Mouse (Mus musculus): ENCODE results near the gene Fam168a. TPM values are rescaled to one million over a fixed set of nuclear protein-coding genes. Genes with fewer than 3 reads are reported as not detected.

Gene Fam168a
- polyA plus RNA-seq, 1 experiment: 27.0 TPM

DNA sequence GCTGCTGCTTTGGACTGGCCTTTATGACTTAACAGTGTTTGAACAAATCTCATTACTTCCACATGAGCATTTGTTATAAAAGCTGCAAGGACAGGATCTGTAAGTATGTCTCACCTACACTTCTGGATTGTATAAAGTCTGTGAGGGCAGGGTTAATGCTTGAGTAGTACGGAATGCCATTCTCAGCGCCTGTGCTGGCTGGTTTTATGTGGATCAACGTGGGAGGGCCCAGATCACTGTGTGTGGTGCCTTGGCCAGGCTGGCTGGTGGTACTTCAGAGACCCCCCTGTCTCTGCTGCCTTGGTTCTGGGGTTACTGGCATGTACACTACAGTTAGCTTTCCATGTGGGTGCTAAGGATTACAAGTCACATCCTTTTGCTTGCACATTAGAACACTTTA is 61.1 kb downstream of the Fam168a start:
- Histone ChIP-seq H3K27ac (ENCODE audit: control insufficient read depth, insufficient read depth, low read depth, low read length) (no peak overlapping the region), H3K4me1 (ENCODE audit: control insufficient read depth, insufficient read depth, low read length) (no peaks in the 10 kb centered on the region)
- TF ChIP-seq CTCF (IDR thresholded peaks at IDR 0.05; ENCODE audit: control insufficient read depth, insufficient read depth, insufficient replicate concordance, low read depth, low read length) (no peak), POLR2A (IDR thresholded peaks at IDR 0.05; ENCODE audit: control insufficient read depth, low read depth, low read length) (no peak)

DNA sequence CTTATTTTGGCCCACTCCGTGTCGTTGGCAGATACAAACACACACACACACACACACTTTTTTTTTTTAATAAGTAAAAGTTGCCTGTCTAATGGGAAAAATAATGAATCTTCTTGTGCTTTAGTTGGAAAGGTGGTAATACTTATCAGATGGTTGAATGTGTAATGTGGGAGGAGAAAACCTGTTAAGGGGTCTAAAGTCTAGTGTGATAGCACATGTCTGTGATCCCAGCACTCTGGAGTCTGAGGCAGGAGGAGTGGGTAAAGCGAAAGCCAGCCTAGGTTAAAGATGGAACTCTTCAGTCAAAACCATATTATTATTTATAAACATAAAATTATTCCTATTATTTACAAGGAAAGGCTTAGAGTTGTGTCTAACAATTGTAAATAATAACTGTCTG is 61.6 kb downstream of the Fam168a start:
- no peak for TF ChIP-seq POLR2A (IDR thresholded peaks at IDR 0.05; ENCODE audit: control insufficient read depth, low read depth, low read length)
- no peak for TF ChIP-seq CTCF (IDR thresholded peaks at IDR 0.05; ENCODE audit: control insufficient read depth, insufficient read depth, insufficient replicate concordance, low read depth, low read length)
- Histone ChIP-seq H3K36me3 (ENCODE audit: control insufficient read depth, insufficient read depth, low read length) (no peaks in the 10 kb centered on the region), H3K4me1 (ENCODE audit: control insufficient read depth, insufficient read depth, low read length) (no peaks in the 10 kb centered on the region), H3K27ac (ENCODE audit: control insufficient read depth, insufficient read depth, low read depth, low read length) (no peak overlapping the region), H3K4me3 (ENCODE audit: control insufficient read depth, low read depth, low read length) (no peak overlapping the region), H3K27me3 (ENCODE audit: control insufficient read depth, insufficient read depth, low read length) (no peaks in the 10 kb centered on the region)

More for the DNA sequence above, 61.1 kb downstream of the Fam168a start:
- peak overlapping the region; percentile 58 for H3K4me3 ChIP-seq (ENCODE audit: control insufficient read depth, low read depth, low read length)
- no peaks in the 10 kb centered on the region for H3K27me3 ChIP-seq (ENCODE audit: control insufficient read depth, insufficient read depth, low read length)
- no peaks in the 10 kb centered on the region for H3K36me3 ChIP-seq (ENCODE audit: control insufficient read depth, insufficient read depth, low read length)

DNA sequence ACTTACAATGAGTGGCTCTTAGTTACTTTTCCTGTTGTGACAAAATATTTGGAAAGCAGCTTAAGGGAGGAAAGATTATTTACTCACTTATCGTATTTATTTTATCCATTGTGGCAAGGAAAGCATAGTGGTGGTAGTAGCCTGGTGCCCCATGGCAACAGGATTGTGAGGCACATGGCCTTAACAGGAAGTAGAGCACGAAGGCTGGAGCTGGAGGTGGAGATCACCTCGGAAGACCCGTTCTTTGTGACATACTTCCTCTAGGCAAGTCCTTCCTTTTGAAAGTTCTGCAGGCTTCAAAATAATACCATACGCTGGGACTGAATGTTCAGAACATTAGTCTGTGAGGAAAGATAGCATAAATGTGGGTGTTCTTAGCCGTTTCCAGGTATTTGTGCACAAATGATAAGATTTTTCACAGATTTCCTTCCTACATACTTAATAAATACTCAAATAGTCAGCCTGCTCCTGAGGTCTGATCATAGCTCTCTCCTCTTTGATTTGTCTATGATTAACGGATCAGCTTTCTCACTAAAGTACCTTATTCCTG is 63.2 kb downstream of the Fam168a start:
- Histone ChIP-seq H3K36me3 (ENCODE audit: control insufficient read depth, insufficient read depth, low read length) (no peaks in the 10 kb centered on the region), H3K4me3 (ENCODE audit: control insufficient read depth, low read depth, low read length) (peak overlapping the region; percentile 63), H3K27ac (ENCODE audit: control insufficient read depth, insufficient read depth, low read depth, low read length) (no peak overlapping the region), H3K27me3 (ENCODE audit: control insufficient read depth, insufficient read depth, low read length) (no peaks in the 10 kb centered on the region), H3K4me1 (ENCODE audit: control insufficient read depth, insufficient read depth, low read length) (no peaks in the 10 kb centered on the region)
- TF ChIP-seq CTCF (IDR thresholded peaks at IDR 0.05; ENCODE audit: control insufficient read depth, insufficient read depth, insufficient replicate concordance, low read depth, low read length): no peak
- TF ChIP-seq POLR2A (IDR thresholded peaks at IDR 0.05; ENCODE audit: control insufficient read depth, low read depth, low read length): no peak

DNA sequence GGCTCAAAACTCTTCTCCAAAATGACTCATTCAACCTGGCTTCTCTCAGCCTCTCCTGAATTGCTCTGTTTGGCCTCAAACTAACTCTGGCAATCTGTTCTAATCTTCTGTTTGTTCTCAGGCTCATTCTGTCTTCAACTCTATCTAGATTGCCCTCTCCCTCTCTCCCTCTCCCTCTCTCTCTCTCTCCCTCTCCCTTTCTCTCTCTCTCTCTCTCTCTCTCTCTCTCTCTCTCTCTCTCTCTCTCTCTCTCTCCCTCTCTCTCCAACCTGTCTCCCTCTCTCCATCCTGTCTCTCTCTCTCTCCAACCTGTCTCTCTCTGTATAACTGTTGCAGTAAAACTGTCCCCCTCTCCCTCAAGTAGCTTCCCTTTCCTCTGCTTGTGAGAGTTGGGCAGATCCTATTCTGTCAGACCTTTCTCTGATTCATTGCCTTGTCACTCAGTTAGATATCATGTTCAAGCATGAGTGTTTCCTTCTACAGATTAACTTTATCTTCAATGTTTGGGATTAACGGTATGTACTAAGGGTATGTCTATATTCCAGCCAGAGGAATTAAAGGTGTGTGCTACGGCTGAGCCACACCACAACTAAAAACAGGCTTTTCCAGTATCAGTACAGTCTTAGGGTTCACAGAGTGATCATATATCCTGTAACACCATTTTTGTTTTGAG is 64.4 kb downstream of the Fam168a start:
- Histone ChIP-seq H3K4me1 (ENCODE audit: control insufficient read depth, insufficient read depth, low read length) (no peaks in the 10 kb centered on the region), H3K36me3 (ENCODE audit: control insufficient read depth, insufficient read depth, low read length) (no peaks in the 10 kb centered on the region), H3K4me3 (ENCODE audit: control insufficient read depth, low read depth, low read length) (no peak overlapping the region; the same call in 1 of the 2 replicates), H3K27ac (ENCODE audit: control insufficient read depth, insufficient read depth, low read depth, low read length) (no peak overlapping the region), H3K27me3 (ENCODE audit: control insufficient read depth, insufficient read depth, low read length) (no peaks in the 10 kb centered on the region)
- TF ChIP-seq CTCF (IDR thresholded peaks at IDR 0.05; ENCODE audit: control insufficient read depth, insufficient read depth, insufficient replicate concordance, low read depth, low read length): no peak
- TF ChIP-seq POLR2A (IDR thresholded peaks at IDR 0.05; ENCODE audit: control insufficient read depth, low read depth, low read length): no peak

DNA sequence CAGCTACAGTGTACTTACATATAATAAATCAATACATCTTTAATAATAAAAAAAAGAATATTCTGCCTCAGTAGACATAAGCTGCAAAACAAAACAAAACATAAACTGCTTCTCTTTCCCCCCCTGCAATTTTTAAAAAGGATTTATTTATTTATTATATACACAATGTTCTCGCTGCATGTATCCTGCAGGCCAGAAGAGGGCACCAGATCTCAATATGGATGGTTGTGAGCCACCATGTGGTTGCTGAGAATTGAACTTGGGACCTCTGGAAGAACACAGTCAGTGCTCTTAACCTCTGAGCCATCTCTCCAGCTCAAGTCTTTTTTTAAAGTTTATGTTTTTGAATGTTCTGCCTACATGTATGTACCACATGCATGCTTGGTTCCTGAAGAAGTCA is 67.8 kb downstream of the Fam168a start:
- Histone ChIP-seq H3K4me3 (ENCODE audit: control insufficient read depth, low read depth, low read length) (no peak overlapping the region), H3K4me1 (ENCODE audit: control insufficient read depth, insufficient read depth, low read length) (no peaks in the 10 kb centered on the region), H3K27me3 (ENCODE audit: control insufficient read depth, insufficient read depth, low read length) (no peaks in the 10 kb centered on the region), H3K27ac (ENCODE audit: control insufficient read depth, insufficient read depth, low read depth, low read length) (no peak overlapping the region), H3K36me3 (ENCODE audit: control insufficient read depth, insufficient read depth, low read length) (no peaks in the 10 kb centered on the region)
- TF ChIP-seq POLR2A (IDR thresholded peaks at IDR 0.05; ENCODE audit: control insufficient read depth, low read depth, low read length): no peak
- TF ChIP-seq CTCF (IDR thresholded peaks at IDR 0.05; ENCODE audit: control insufficient read depth, insufficient read depth, insufficient replicate concordance, low read depth, low read length): no peak

DNA sequence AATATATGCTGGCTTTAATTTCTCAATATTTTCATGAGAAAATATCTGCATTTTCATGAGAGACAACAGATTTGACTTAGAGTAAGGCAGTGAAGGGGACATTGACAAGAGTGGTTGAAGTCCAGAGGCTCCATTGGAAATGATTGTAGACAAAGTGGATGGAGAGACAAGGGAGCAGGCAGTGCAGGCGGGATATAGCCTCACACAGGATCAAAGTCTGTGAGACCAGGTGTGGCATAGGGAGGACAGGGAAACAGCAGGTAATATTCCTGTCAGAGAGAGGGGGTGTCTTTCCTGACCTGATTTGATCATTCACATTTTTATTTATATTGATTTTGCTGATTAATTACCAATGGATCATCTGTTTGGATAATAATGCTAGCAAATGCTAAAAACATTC is 69.4 kb downstream of the Fam168a start:
- Histone ChIP-seq H3K4me3 (ENCODE audit: control insufficient read depth, low read depth, low read length) (no peak overlapping the region), H3K4me1 (ENCODE audit: control insufficient read depth, insufficient read depth, low read length) (no peaks in the 10 kb centered on the region), H3K27me3 (ENCODE audit: control insufficient read depth, insufficient read depth, low read length) (no peaks in the 10 kb centered on the region), H3K36me3 (ENCODE audit: control insufficient read depth, insufficient read depth, low read length) (no peaks in the 10 kb centered on the region), H3K27ac (ENCODE audit: control insufficient read depth, insufficient read depth, low read depth, low read length) (no peak overlapping the region)
- TF ChIP-seq CTCF (IDR thresholded peaks at IDR 0.05; ENCODE audit: control insufficient read depth, insufficient read depth, insufficient replicate concordance, low read depth, low read length) (no peak), POLR2A (IDR thresholded peaks at IDR 0.05; ENCODE audit: control insufficient read depth, low read depth, low read length) (no peak)

DNA sequence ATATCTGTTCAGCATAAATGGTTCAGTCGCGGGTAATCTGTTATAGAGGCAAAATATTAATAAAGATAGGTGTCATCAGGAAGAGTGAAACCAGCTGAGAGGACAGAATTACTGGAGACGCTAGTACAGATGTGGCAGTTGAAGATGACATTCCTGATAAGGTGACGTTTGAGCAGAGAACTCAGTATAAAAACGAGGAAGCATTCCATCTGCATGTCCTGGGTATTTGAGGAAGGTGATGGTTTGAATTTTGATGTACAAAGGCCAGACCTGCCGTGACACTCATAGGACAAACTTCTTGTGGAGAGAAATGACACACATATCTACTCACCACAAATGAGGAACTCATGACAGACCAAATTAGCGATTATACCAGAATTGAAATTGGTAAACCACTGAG is 73.8 kb downstream of the Fam168a start:
- Histone ChIP-seq H3K4me3 (ENCODE audit: control insufficient read depth, low read depth, low read length) (no peak overlapping the region), H3K27me3 (ENCODE audit: control insufficient read depth, insufficient read depth, low read length) (no peaks in the 10 kb centered on the region), H3K4me1 (ENCODE audit: control insufficient read depth, insufficient read depth, low read length) (no peaks in the 10 kb centered on the region), H3K36me3 (ENCODE audit: control insufficient read depth, insufficient read depth, low read length) (no peaks in the 10 kb centered on the region), H3K27ac (ENCODE audit: control insufficient read depth, insufficient read depth, low read depth, low read length) (no peak overlapping the region)
- TF ChIP-seq POLR2A (IDR thresholded peaks at IDR 0.05; ENCODE audit: control insufficient read depth, low read depth, low read length): no peak
- TF ChIP-seq CTCF (IDR thresholded peaks at IDR 0.05; ENCODE audit: control insufficient read depth, insufficient read depth, insufficient replicate concordance, low read depth, low read length): no peak

Measured in testis, adult 2 months (tissue).